Mouse (Mus musculus) limb, embryonic 12.5 days (tissue): ENCODE data around the gene Pif1. TPM values are rescaled to one million over a fixed set of nuclear protein-coding genes. Genes with fewer than 3 reads are reported as not detected.

Experiments
- ATAC-seq: fragments of 200-750 bp; cut with Nextera tagmentation; 2 replicates; pipeline ENCODE4 v1.8.0; 2017; ENCODE audit warnings: low read depth, moderate TSS enrichment; ENCODE audit not compliant: insufficient number of reproducible peaks, insufficient read depth, low FRiP score, low TSS enrichment
- H3K27ac ChIP-seq: fragments of 300-500 bp; sonication (generic); 2 replicates; pipeline ENCODE4 v1.5.1; 2016; ENCODE audit warnings: mild to moderate bottlenecking, moderate library complexity
- H3K27me3 ChIP-seq: fragments of 300-500 bp; sonication (generic); 2 replicates; pipeline ENCODE4 v1.6.1; 2016; ENCODE audit warnings: mild to moderate bottlenecking, moderate library complexity
- H3K36me3 ChIP-seq: fragments of 300-500 bp; sonication (generic); 2 replicates; pipeline ENCODE4 v1.6.1; 2016; ENCODE audit warnings: mild to moderate bottlenecking, moderate library complexity
- H3K4me1 ChIP-seq: fragments of 300-500 bp; sonication (generic); replicated peaks from 2 replicates; pipeline ENCODE4 v1.6.1; 2016
- H3K4me2 ChIP-seq: fragments of 300-500 bp; sonication (generic); 2 replicates; pipeline ENCODE4 v1.6.1; 2016; ENCODE audit warnings: mild to moderate bottlenecking, moderate library complexity
- H3K4me3 ChIP-seq: fragments of 300-500 bp; sonication (generic); replicated peaks from 2 replicates; pipeline ENCODE4 v1.5.1; 2016; ENCODE audit warnings: mild to moderate bottlenecking
- H3K9ac ChIP-seq: fragments of 300-500 bp; sonication (generic); replicated peaks from 2 replicates; pipeline ENCODE4 v1.6.1; 2016; ENCODE audit warnings: mild to moderate bottlenecking, moderate library complexity
- H3K9me3 ChIP-seq: fragments of 300-500 bp; sonication (generic); 2 replicates; pipeline ENCODE4 v1.6.1; 2016; ENCODE audit warnings: mild to moderate bottlenecking, moderate library complexity
- WGBS: fragments of 180-500 bp; shearing (Covaris S2); methylation state at CpG from one replicate; pipeline ENCODE4 v1.1.7; 2016; 5-methylcytosine and 5-hydroxymethylcytosine counted together
- polyA plus RNA-seq: library from polyadenylated mRNA; unstranded; fragments of >200 nt; fragmentation: Nextera tagmentation; extraction: Ambion mirVana; gene quantifications from 2 replicates; pipeline ENCODE4 v1.2.1, GENCODE M21; 2016

The Pif1 gene
- polyA plus RNA-seq, 1 experiment from 2014 or later: 22.8 TPM

- no peak overlapping the region for H3K4me2 ChIP-seq
- 89% methylated on average over 4 of the region's 4 CpGs for WGBS
- no peaks in the 10 kb centered on the region for H3K36me3 ChIP-seq
- H3K4me1 ChIP-seq: peaks cover 34% of the 10 kb centered on the region
- no peak overlapping the region for H3K9ac ChIP-seq
- H3K4me3 ChIP-seq: no peak overlapping the region
- H3K27me3 ChIP-seq: no peaks in the 10 kb centered on the region
- no peaks in the 10 kb centered on the region for H3K9me3 ChIP-seq
- no peak for ATAC-seq
- H3K27ac ChIP-seq: no peak overlapping the region
Observed at GRCm38 (mm10) chr9:65644960-65645359, 58.0 kb downstream of the Pif1 start.

Other genes with a start within 250 kb of the Pif1 start
- gene Pdcd7, start 241.1 kb upstream of the Pif1 start, polyA plus RNA-seq: 17.0 and 18.3 TPM in 2 replicates
- 0.15 and 0.44 TPM in 2 replicates for gene Ubap1l, start 226.1 kb upstream of the Pif1 start, polyA plus RNA-seq
- gene Kbtbd13, start 195.5 kb upstream of the Pif1 start, polyA plus RNA-seq: 1.3 and 1.7 TPM in 2 replicates
- 9.4 and 10.4 TPM in 2 replicates for gene Rasl12, start 188.7 kb upstream of the Pif1 start, polyA plus RNA-seq
- gene Slc51b, start 164.2 kb upstream of the Pif1 start, polyA plus RNA-seq: not detected in 2 replicates
- gene Mtfmt, start 151.4 kb upstream of the Pif1 start, polyA plus RNA-seq: 25.4 and 28.2 TPM in 2 replicates
- gene Spg21, start 126.2 kb upstream of the Pif1 start, polyA plus RNA-seq: 126 and 129 TPM in 2 replicates
- gene Ankdd1a, start 67.0 kb upstream of the Pif1 start, polyA plus RNA-seq: not detected in 2 replicates
- 12.2 and 15.0 TPM in 2 replicates for gene Plekho2, start 7.1 kb upstream of the Pif1 start, polyA plus RNA-seq
- gene Rbpms2, start 42.5 kb downstream of the Pif1 start, polyA plus RNA-seq: 16.4 and 18.3 TPM in 2 replicates
- 294 and 296 TPM in 2 replicates for gene Oaz2, start 80.8 kb downstream of the Pif1 start, polyA plus RNA-seq
- 8.7 and 9.3 TPM in 2 replicates for gene Zfp609, start 240.4 kb downstream of the Pif1 start, polyA plus RNA-seq